Mouse (Mus musculus): ENCODE measurements around the gene Nfasc. TPM values are rescaled to one million over a fixed set of nuclear protein-coding genes. Genes with fewer than 3 reads are reported as not detected.

Nfasc gene
- polyA plus RNA-seq, 1 experiment from 2014 or later, result 0.12 TPM

GRCm38 (mm10) chr1:132672704-132673103 lies 68.9 kb downstream of the Nfasc start:
- Histone ChIP-seq H3K9ac (no peak overlapping the region), H3K4me1 (no peaks in the 10 kb centered on the region), H3K9me3 (replicated peaks) (no peaks in the 10 kb centered on the region), H3K27me3 (replicated peaks) (no peaks in the 10 kb centered on the region), H3K4me3 (no peak overlapping the region), H3K4me2 (no peak overlapping the region), H3K27ac (no peak overlapping the region), H3K36me3 (no peaks in the 10 kb centered on the region)
- no peak for ATAC-seq
- WGBS (ENCODE audit: insufficient replicate concordance), result 61% methylated on average over 3 of the region's 3 CpGs

- Histone ChIP-seq H3K4me1 (no peaks in the 10 kb centered on the region), H3K9me3 (replicated peaks) (no peaks in the 10 kb centered on the region), H3K4me2 (no peak overlapping the region), H3K9ac (no peak overlapping the region), H3K36me3 (no peaks in the 10 kb centered on the region), H3K27ac (no peak overlapping the region), H3K4me3 (no peak overlapping the region), H3K27me3 (replicated peaks) (no peaks in the 10 kb centered on the region; the same call in 1 of the 2 replicates)
- 69% methylated on average over 6 of the region's 6 CpGs for WGBS (ENCODE audit: insufficient replicate concordance)
- no peak for ATAC-seq
These were observed 72.4 kb downstream of the Nfasc start for GRCm38 (mm10) chr1:132669200-132669599.

- ATAC-seq, result no peak
- no peak overlapping the region for H3K4me2 ChIP-seq
- no peaks in the 10 kb centered on the region for H3K9me3 ChIP-seq (replicated peaks)
- H3K9ac ChIP-seq, result no peak overlapping the region
- H3K27me3 ChIP-seq (replicated peaks), result 0 out of 2 replicates have a peak, but pooled peaks cover 6% of the 10 kb centered on the region
- no peaks in the 10 kb centered on the region for H3K4me1 ChIP-seq
- no peaks in the 10 kb centered on the region for H3K36me3 ChIP-seq
- WGBS (ENCODE audit: insufficient replicate concordance), result 29% methylated on average over 4 of the region's 4 CpGs
- no peak overlapping the region for H3K4me3 ChIP-seq
- H3K27ac ChIP-seq, result no peak overlapping the region
These were observed 81.2 kb downstream of the Nfasc start for GRCm38 (mm10) chr1:132660354-132660753.

GRCm38 (mm10) chr1:132659604-132660003 lies 82.0 kb downstream of the Nfasc start:
- WGBS (ENCODE audit: insufficient replicate concordance), result 3% methylated on average over 3 of the region's 3 CpGs
- Histone ChIP-seq H3K4me3 (no peak overlapping the region), H3K9ac (no peak overlapping the region)

GRCm38 (mm10) chr1:132655611-132656010 lies 86.0 kb downstream of the Nfasc start:
- no peak for ATAC-seq
- peaks cover 14% of the 10 kb centered on the region; the same call in 1 of the 2 replicates for H3K27me3 ChIP-seq (replicated peaks)
- no peaks in the 10 kb centered on the region for H3K9me3 ChIP-seq (replicated peaks)
- 47% methylated on average over 6 of the region's 6 CpGs for WGBS (ENCODE audit: insufficient replicate concordance)
- no peak overlapping the region for H3K9ac ChIP-seq
- H3K36me3 ChIP-seq, result no peaks in the 10 kb centered on the region
- H3K4me1 ChIP-seq, result no peaks in the 10 kb centered on the region
- H3K4me2 ChIP-seq, result no peak overlapping the region
- no peak overlapping the region for H3K27ac ChIP-seq
- H3K4me3 ChIP-seq, result no peak overlapping the region

More at GRCm38 (mm10) chr1:132659604-132660003, 82.0 kb downstream of the Nfasc start:
- H3K36me3 ChIP-seq, result no peaks in the 10 kb centered on the region
- H3K27ac ChIP-seq, result no peak overlapping the region
- no peaks in the 10 kb centered on the region for H3K9me3 ChIP-seq (replicated peaks)
- no peak for ATAC-seq
- no peaks in the 10 kb centered on the region for H3K4me1 ChIP-seq
- no peak overlapping the region for H3K4me2 ChIP-seq
- 0 out of 2 replicates have a peak, but pooled peaks cover 6% of the 10 kb centered on the region for H3K27me3 ChIP-seq (replicated peaks)

- Histone ChIP-seq H3K36me3 (no peaks in the 10 kb centered on the region), H3K4me3 (no peak overlapping the region), H3K9me3 (replicated peaks) (no peaks in the 10 kb centered on the region), H3K9ac (no peak overlapping the region), H3K27ac (no peak overlapping the region), H3K4me1 (no peaks in the 10 kb centered on the region), H3K4me2 (no peak overlapping the region), H3K27me3 (replicated peaks) (peaks cover 14% of the 10 kb centered on the region; the same call in 1 of the 2 replicates)
- no peak for ATAC-seq
- 63% methylated on average over 9 of the region's 9 CpGs for WGBS (ENCODE audit: insufficient replicate concordance)
These were observed 86.8 kb downstream of the Nfasc start for GRCm38 (mm10) chr1:132654769-132655168.

GRCm38 (mm10) chr1:132653841-132654457 lies 87.6 kb downstream of the Nfasc start:
- Histone ChIP-seq H3K4me3 (no peak overlapping the region), H3K4me2 (no peak overlapping the region), H3K36me3 (no peaks in the 10 kb centered on the region), H3K27me3 (replicated peaks) (peaks cover 8% of the 10 kb centered on the region; the same call in 1 of the 2 replicates), H3K9ac (no peak overlapping the region), H3K27ac (no peak overlapping the region), H3K4me1 (no peaks in the 10 kb centered on the region), H3K9me3 (replicated peaks) (no peaks in the 10 kb centered on the region)
- ATAC-seq, result no peak
- WGBS (ENCODE audit: insufficient replicate concordance), result 69% methylated on average over 12 of the region's 12 CpGs

- 67% methylated on average over 9 of the region's 9 CpGs for WGBS (ENCODE audit: insufficient replicate concordance)
- no peaks in the 10 kb centered on the region for H3K4me1 ChIP-seq
- H3K27me3 ChIP-seq (replicated peaks), result peaks cover 8% of the 10 kb centered on the region; the same call in 1 of the 2 replicates
- no peaks in the 10 kb centered on the region for H3K9me3 ChIP-seq (replicated peaks)
- no peak overlapping the region for H3K9ac ChIP-seq
- ATAC-seq, result no peak
- H3K27ac ChIP-seq, result no peak overlapping the region
- no peak overlapping the region for H3K4me3 ChIP-seq
- no peak overlapping the region for H3K4me2 ChIP-seq
- H3K36me3 ChIP-seq, result no peaks in the 10 kb centered on the region
These were observed 88.4 kb downstream of the Nfasc start for GRCm38 (mm10) chr1:132653161-132653560.

- Histone ChIP-seq H3K4me3 (no peak overlapping the region), H3K27me3 (replicated peaks) (peaks cover 10% of the 10 kb centered on the region; the same call in 1 of the 2 replicates), H3K27ac (no peak overlapping the region), H3K36me3 (no peaks in the 10 kb centered on the region), H3K9ac (no peak overlapping the region), H3K4me2 (no peak overlapping the region), H3K4me1 (no peaks in the 10 kb centered on the region), H3K9me3 (replicated peaks) (no peaks in the 10 kb centered on the region)
- WGBS (ENCODE audit: insufficient replicate concordance), result 60% methylated on average over 9 of the region's 9 CpGs
- no peak for ATAC-seq
These were observed 90.9 kb downstream of the Nfasc start for GRCm38 (mm10) chr1:132650680-132651079.

- 48% methylated on average over 6 of the region's 6 CpGs for WGBS (ENCODE audit: insufficient replicate concordance)
These were observed 93.6 kb downstream of the Nfasc start for GRCm38 (mm10) chr1:132647958-132648357.

GRCm38 (mm10) chr1:132641049-132641795 lies 100.4 kb downstream of the Nfasc start:
- Histone ChIP-seq H3K36me3 (no peaks in the 10 kb centered on the region), H3K27ac (no peak overlapping the region), H3K4me1 (no peaks in the 10 kb centered on the region), H3K9me3 (replicated peaks) (no peaks in the 10 kb centered on the region), H3K27me3 (replicated peaks) (no peaks in the 10 kb centered on the region; the same call in 1 of the 2 replicates), H3K4me3 (no peak overlapping the region), H3K9ac (no peak overlapping the region), H3K4me2 (no peak overlapping the region)
- 44% methylated on average over 13 of the region's 13 CpGs for WGBS (ENCODE audit: insufficient replicate concordance)
- no peak for ATAC-seq

More at GRCm38 (mm10) chr1:132647958-132648357, 93.6 kb downstream of the Nfasc start:
- H3K27ac ChIP-seq, result no peak overlapping the region
- no peaks in the 10 kb centered on the region for H3K36me3 ChIP-seq
- no peaks in the 10 kb centered on the region for H3K4me1 ChIP-seq
- H3K4me2 ChIP-seq, result no peak overlapping the region
- H3K27me3 ChIP-seq (replicated peaks), result peaks cover 10% of the 10 kb centered on the region; the same call in 1 of the 2 replicates
- H3K9me3 ChIP-seq (replicated peaks), result no peaks in the 10 kb centered on the region
- no peak overlapping the region for H3K9ac ChIP-seq
- no peak overlapping the region for H3K4me3 ChIP-seq
- no peak for ATAC-seq

- Histone ChIP-seq H3K4me2 (no peak overlapping the region), H3K36me3 (no peaks in the 10 kb centered on the region), H3K4me1 (no peaks in the 10 kb centered on the region), H3K9me3 (replicated peaks) (no peaks in the 10 kb centered on the region), H3K27me3 (replicated peaks) (no peaks in the 10 kb centered on the region; the same call in 1 of the 2 replicates), H3K27ac (no peak overlapping the region), H3K9ac (no peak overlapping the region), H3K4me3 (no peak overlapping the region)
- no peak for ATAC-seq
- WGBS (ENCODE audit: insufficient replicate concordance), result 68% methylated on average over 6 of the region's 6 CpGs
These were observed 101.3 kb downstream of the Nfasc start for GRCm38 (mm10) chr1:132640256-132640655.
